Mouse (Mus musculus) thymus, postnatal 25 days (tissue): ENCODE results near the gene Gpr161.
"Not testable (repeated sequence)": the region's sequence is repeated elsewhere in the genome, so short reads cannot be mapped to it uniquely, and the experiment has no call there.

Source experiments
- DNase-seq: peaks from one replicate; pipeline ENCODE4 v3.0.0; 2022

Gpr161 gene

DNA sequence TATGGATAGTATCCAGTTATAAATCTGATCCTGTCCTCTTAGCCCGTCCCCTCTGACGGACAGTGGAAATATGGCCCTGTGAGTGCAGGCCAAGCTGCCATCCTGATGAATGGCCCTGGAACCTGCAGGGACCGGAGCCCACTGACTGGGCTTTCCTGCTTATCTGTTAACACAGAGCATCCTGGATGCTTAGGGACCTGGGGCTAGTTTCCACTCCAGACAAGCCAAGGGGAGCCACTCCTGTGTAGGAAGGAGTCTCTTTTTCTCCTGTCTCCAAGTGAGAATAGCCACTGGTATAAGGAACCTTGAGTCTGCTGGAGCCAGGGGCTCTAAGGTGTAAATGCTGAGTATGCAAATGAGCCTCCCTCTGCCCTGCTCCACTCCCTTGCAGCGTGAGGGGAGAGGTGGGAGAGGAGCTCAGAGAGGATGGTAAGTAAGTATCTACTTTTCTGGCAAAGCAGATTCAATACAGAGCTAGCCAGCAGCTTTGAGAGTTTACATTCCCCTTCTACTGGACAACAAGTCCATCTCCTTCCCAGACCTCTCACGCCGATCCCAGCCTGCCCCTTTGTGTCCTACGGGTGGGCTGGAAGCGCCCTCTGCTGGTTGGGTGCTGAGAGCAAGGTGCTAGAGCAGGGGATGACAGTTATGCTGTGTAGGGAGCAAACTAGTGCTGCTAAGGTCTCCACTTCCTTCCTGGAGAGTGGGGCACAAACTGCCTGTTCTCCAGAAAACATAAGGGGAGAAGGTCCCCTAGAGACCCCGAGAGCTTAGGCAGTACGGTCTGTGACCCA lies 24.7 kb downstream of the Gpr161 start:
- peak; percentile 65 for DNase-seq

- no peak for DNase-seq
Observed at GRCm38 (mm10) chr1:165321393-165321861, 25.8 kb downstream of the Gpr161 start.

- no peak for DNase-seq
Observed at GRCm38 (mm10) chr1:165321891-165322290, 26.3 kb downstream of the Gpr161 start.

DNA sequence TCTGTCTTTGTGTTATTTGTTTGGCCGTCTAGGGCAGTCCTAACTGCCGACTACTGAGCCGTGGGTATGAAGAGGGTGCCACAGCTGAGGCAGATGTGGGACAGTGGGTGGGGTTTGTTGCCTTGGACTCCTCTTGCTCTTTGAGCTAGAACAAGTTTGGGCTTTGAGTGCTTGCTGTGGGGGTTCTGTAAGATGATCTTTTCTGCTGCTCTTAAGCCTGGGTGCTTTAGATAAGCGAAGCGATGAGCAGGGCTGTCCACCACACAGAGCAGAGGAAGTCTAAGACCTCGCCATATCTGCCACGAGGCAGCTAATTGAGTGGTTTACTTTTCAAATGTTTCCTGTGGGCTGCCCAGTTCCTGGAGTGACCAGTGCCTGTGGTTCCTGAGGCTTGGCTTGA lies 27.3 kb downstream of the Gpr161 start:
- DNase-seq, result no peak

GRCm38 (mm10) chr1:165327370-165327769 lies 31.8 kb downstream of the Gpr161 start:
- no peak for DNase-seq

- DNase-seq, result no peak
Observed at GRCm38 (mm10) chr1:165327831-165328230, 32.2 kb downstream of the Gpr161 start.

- not testable (repeated sequence) for DNase-seq
Observed at GRCm38 (mm10) chr1:165328384-165329289, 33.0 kb downstream of the Gpr161 start.

GRCm38 (mm10) chr1:165330859-165331258 lies 35.3 kb downstream of the Gpr161 start:
- no peak for DNase-seq

DNA sequence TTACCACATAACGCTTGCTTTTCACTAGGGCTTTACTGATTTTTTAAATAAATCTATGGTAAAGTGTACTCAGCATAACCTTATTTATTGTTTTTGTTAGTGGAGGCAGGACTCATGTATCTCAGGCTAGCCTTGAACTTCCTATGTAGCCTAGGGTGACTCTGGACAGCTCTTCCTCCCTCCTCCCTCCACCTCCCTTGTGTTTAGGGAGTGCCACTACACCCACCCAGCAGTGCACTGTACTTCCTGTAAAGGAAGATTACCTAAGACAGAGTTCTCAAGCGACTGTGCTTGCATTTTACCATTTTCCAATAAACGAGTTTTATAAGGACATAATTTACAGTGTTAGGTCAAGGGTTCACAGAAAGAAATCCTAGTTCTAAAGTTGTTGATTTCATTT lies 37.2 kb downstream of the Gpr161 start:
- no peak for DNase-seq

DNA sequence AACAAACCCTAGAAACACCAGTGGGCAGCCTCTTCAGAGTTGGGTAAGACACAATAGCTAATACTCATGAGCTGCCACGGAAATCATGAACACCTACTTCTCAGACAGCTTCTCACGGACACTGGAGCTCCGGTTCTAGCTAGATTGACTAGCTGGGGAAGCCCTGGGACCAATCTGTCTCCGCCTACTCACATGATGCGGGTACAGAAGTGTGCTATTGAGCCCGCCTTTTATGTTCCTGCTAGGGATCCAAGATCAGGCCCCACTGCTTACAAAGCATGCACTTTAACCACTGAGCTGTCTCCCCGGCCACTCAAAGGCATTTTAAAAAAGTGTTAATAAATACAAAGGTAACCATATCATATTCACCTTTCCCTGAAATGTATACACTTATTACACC lies 46.5 kb downstream of the Gpr161 start:
- DNase-seq, result no peak

- DNase-seq, result no peak
Observed at GRCm38 (mm10) chr1:165344453-165344852, 48.9 kb downstream of the Gpr161 start.

GRCm38 (mm10) chr1:165348627-165349026 lies 53.0 kb downstream of the Gpr161 start:
- DNase-seq, result no peak

- DNase-seq, result no peak
Observed at GRCm38 (mm10) chr1:165356347-165356746, 60.8 kb downstream of the Gpr161 start.

- DNase-seq, result no peak
Observed at GRCm38 (mm10) chr1:165363271-165363670, 67.7 kb downstream of the Gpr161 start.

- DNase-seq, result no peak
Observed at GRCm38 (mm10) chr1:165365057-165365456, 69.5 kb downstream of the Gpr161 start.

GRCm38 (mm10) chr1:165370990-165371389 lies 75.4 kb downstream of the Gpr161 start:
- DNase-seq, result no peak

DNA sequence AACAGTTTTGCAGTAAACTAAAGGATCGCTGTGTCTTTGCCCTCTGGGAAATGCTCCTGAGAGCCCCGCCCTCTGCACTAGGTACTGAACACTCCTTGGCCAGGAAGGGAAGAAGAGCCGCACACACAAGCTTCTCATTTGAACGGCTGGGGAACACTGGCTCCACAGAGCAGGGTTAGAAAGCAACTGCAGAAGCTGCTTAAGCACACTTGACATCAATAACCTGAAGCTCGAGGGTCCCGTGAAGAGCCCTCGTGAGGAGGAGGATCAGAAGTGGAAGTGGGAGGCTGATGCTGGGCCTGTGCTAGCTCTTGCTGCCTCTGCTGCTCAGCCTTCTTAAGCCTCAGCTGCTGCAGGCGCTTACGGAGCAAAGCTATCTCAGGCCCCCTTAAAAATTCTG lies 78.2 kb downstream of the Gpr161 start:
- DNase-seq, result no peak
